Mouse (Mus musculus): ENCODE data around the gene Peli2.

DNA sequence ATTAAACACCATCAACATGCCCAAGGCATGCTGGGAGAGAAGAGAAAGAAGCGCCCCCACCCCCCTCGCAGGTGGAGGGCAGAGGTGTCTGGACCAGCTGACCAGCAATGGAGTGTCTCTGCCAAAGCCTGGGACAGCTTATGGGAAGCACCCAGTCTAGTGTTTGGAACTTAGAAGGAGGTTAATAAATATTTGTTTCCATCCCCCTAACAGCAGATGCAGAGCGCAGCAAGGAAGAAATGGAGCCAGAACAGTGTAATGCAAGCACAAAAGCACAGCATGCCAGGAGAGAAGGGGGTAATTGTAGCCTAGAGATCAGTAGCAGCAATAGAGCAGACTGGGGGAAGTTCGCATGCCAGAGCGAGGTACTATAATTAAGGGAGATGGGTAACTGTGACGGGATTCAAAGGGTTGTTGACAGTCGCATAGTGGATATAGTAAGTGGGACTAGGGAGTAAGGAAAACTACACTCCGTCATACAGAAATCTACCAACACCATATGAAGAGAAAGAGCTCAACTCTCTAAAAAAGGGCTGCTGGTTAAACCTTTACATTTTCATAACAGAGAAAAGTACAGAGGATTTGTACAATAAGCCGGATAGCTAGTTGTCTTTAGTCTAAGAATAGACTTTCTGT, 1.5 kb upstream of the Peli2 start:
- TF ChIP-seq CTCF (IDR thresholded peaks at IDR 0.05; ENCODE audit: control insufficient read depth, insufficient read depth, insufficient replicate concordance, low read depth, low read length), result no peak
- no peak for TF ChIP-seq POLR2A (IDR thresholded peaks at IDR 0.05; ENCODE audit: control insufficient read depth, low read depth, low read length)

All from testis, adult 2 months (tissue).